Mouse (Mus musculus): ENCODE data around the gene Cpd.

Gene Cpd

GRCm38 (mm10) chr11:76775533-76775932 lies 71.3 kb downstream of the Cpd start:
- DNase-seq, result no peak

DNA sequence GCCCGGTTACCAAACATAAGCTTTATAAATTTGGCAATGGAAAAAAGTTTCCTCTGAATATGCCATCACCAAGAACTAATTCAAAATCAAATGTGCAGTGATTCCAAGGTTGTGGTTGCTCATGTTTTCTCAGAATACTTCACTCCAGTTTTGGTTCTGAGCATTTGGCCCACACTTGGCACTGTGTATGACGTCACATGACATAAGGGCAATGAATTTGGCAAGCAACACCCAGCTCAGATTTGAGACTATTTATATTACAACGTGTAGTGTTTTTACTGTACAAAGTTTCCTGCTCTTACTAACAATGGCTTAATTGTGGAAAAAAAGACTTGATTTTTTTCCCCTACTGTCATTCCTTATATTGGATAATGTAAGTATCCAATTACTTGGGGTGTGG lies 73.0 kb downstream of the Cpd start:
- DNase-seq, result no peak

- DNase-seq, result no peak
Observed at GRCm38 (mm10) chr11:76770566-76770965, 76.3 kb downstream of the Cpd start.

DNA sequence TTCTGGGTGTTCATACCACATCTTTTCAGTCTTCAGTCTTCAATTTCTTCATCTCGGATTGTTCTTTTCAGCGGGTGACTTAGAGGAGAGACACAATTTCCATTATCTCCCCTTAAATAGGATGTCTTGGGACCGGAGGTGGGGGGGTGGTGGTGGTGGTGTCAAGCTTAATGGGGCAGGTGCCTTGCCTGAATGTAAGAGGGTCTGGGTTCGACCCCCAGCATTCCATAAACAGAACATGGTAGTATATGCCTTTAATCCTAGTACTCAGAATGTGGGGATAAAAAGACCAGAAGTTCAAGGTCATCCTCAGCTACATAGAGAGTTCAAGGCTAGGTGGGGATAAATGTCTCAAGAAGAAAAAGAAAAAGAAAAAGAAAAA lies 83.1 kb downstream of the Cpd start:
- DNase-seq, result no peak

GRCm38 (mm10) chr11:76763053-76763740 lies 83.6 kb downstream of the Cpd start, which contains the start of gene Gosr1:
Gosr1 (minus strand) TSS chr11:76763579.
- peak; percentile 88 for DNase-seq

GRCm38 (mm10) chr11:76752276-76752675 lies 94.5 kb downstream of the Cpd start:
- DNase-seq, result no peak

GRCm38 (mm10) chr11:76748819-76749218 lies 98.0 kb downstream of the Cpd start:
- DNase-seq, result no peak

DNA sequence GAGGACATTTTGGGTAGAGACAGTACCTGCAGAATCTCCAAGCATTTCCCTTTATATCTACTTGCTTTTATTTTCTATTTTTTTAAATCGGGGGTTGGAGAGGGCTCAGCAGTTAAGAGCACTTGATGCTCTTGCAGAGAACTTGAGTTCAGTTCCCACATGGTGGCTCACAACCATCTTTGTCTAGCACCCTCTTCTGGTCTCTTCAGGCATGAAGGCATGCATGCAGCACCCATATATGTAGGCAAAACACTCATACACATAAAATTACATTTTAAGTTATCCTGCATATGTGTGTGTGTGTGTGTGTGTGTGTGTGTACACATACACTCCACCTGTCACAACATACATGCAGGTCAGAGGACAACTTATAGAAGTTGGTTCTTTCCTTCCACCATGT lies 100.9 kb downstream of the Cpd start:
- no peak for DNase-seq

DNA sequence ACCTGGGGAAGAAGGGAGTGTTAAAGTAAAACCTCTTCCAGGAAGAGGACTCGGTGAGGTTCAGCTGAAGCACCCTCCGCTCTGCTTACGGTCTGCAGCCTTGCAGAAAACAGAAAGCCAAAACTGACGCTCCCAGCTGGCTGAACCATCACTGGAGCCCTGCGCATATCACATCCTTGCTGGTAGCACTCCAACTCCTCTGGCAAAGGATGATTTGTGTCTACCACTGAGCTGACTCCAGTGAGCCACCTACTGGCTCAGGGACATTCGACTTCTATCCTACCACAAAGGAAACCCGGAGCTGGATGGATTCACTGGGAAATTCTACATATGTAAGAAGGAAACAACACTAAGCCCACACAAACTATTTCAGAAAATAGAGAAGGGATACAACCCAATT lies 102.3 kb downstream of the Cpd start:
- DNase-seq, result peak; percentile 42

DNA sequence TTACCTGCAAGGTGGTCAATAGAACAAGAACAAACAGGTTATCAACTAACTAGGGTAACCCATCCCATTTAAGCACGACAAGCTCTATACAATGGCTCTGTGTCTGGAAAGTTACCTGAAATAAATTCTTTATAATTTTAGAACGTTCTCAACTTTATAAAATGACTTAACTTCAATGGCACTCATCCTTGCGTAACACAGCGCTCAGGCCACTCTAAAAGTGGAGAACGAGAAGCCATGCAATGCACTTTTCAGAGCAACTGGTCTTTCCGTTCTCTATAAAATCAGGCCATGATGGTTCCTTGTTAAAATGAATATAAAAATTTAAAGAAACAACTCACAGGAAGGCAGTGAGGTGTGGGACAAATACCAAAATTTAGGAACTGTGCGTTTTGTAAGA lies 104.3 kb downstream of the Cpd start:
- no peak for DNase-seq

DNA sequence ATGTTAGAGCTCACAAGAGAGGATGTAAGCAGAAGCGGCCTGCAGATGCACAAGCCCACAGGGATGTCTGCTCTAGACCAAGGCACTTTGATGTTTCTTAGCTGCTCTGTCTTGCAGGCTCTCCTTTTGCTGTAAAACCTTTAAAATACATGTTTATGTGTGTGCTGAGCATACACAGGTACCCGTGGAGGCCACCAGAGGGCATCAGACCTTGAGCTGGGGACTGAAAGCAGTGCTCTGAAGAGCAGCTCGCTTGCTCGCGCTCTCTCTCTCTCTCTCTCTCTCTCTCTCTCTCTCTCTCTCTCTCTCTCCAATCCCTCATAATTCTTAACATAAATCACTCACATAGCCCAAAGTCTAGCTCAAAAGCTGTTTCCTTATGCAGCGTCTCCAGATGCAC lies 107.7 kb downstream of the Cpd start:
- no peak for DNase-seq

DNA sequence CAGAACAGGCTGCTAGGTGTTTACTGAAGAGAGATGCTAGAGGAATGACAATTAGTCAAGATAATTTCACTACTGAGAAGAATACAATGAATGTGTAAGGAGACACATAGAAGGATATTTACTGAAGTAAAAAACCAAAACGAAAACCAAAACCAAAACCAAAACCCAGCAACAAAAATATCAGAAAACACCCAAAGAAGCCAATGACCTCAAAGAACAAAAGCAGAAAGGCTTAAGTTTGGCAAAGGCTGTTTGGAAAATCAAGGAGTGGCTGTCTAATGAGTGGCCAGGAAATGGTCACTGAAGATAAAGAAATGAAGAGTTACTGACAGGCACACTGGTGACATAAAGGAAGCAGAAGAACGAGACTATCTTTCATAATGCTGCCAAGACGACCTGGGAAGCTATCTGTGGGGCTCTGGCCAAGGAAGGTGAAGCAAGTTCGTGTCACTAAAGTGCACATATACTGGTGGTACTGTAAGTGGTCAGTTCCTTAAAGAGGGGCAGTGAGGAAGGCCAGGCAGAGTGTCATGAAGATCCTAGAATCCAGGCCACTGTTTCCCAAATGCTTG lies 111.0 kb downstream of the Cpd start:
- DNase-seq, result no peak

- no peak for DNase-seq
Observed at GRCm38 (mm10) chr11:76734560-76734959, 112.3 kb downstream of the Cpd start.

DNA sequence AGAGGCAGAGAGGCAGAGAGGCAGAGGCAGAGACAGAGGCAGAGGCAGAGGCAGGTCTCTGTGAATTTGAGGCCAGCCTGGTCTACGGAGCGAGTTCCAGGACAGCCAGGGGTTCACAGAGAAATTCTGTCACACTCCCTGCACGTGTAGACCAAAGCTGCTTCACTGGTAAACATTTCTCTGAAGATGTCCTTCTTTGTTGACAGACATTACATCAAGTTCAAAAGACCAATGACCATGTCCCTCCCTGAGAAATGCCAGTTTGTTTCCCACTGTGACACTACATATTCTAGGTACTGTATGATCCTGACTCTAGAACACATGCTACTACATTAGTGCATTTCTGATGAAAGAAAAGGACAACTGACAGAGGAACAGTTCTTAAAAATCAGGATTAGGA lies 116.2 kb downstream of the Cpd start:
- no peak for DNase-seq
